Mouse (Mus musculus) forebrain, embryonic 10.5 days (tissue): ENCODE results near the gene Atxn10. TPM values are rescaled to one million over a fixed set of nuclear protein-coding genes. Genes with fewer than 3 reads are reported as not detected.

Experiments
- DNase-seq: peaks from one replicate; pipeline ENCODE4 v3.0.0-alpha.2; 2017; ENCODE audit warnings: low spot score; ENCODE audit errors: extremely low spot score
- H3K27ac ChIP-seq: fragments of 300-500 bp; sonication (generic); 2 replicates; pipeline ENCODE4 v1.5.1; 2016; ENCODE audit warnings: mild to moderate bottlenecking
- H3K27me3 ChIP-seq: fragments of 300-500 bp; sonication (generic); 2 replicates; pipeline ENCODE4 v1.6.1; 2016; ENCODE audit warnings: mild to moderate bottlenecking; ENCODE audit not compliant: poor library complexity, severe bottlenecking
- H3K36me3 ChIP-seq: fragments of 300-500 bp; sonication (generic); replicated peaks from 2 replicates; pipeline ENCODE4 v1.6.1; 2016; ENCODE audit warnings: mild to moderate bottlenecking, moderate library complexity
- H3K4me1 ChIP-seq: fragments of 300-500 bp; sonication (generic); 2 replicates; pipeline ENCODE4 v1.6.1; 2016
- H3K4me3 ChIP-seq: fragments of 300-500 bp; sonication (generic); 2 replicates; pipeline ENCODE4 v1.5.1; 2016; ENCODE audit warnings: mild to moderate bottlenecking, moderate library complexity
- H3K9me3 ChIP-seq: fragments of 300-500 bp; sonication (generic); 2 replicates; pipeline ENCODE4 v1.6.1; 2016; ENCODE audit warnings: mild to moderate bottlenecking, moderate library complexity
- WGBS: fragments of 180-500 bp; shearing (Covaris S2); methylation state at CpG from one replicate; pipeline ENCODE4 v1.1.7; 2016; 5-methylcytosine and 5-hydroxymethylcytosine counted together
- polyA plus RNA-seq: library from polyadenylated mRNA; unstranded; fragments of >200 nt; fragmentation: Nextera tagmentation; extraction: Ambion mirVana; gene quantifications from 2 replicates; pipeline ENCODE4 v1.2.1, GENCODE M21; 2016

Gene Atxn10
- 346 and 358 TPM in 2 replicates for polyA plus RNA-seq

DNA sequence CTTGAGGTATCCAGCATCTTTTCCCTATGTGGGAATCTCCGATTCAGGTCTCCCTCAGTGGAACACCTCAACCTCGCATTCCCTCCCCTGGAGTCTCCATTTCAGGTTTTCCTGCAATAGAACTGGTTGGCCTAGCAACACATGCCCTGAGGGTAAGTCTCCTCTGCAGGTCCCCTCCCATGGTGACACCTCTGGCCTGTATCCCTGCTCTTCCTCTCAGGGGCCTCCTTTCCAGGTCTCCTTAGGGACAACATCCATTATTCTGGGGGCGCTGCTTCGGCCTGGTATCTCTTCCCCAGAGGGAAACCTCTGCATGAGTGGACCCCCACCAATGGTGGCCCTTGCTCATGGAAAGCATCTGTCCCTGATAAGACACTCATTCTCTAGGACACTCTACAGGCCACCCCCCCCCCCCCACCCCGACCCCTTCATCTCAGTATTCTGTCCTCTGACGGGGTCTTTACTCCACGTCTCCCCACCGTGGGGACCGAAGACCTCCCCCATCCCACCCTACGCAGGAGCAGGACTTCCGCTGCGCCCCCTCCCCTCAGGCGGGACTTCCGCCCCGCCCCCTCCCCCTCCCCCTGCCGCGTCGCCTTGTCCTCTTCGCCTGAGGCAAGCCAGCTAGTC lies at the start of gene Atxn10:
Atxn10 (plus strand) TSS at position 575 of the 630 bp plus-strand sequence.
- no peaks in the 10 kb centered on the region for H3K27me3 ChIP-seq
- no peak for DNase-seq
- H3K4me3 ChIP-seq = peak within 1 kb of the TSS; percentile 95
- WGBS = 10% methylated on average over 17 of the region's 19 CpGs
- H3K4me1 ChIP-seq = peaks cover 34% of the 10 kb centered on the region
- peaks cover 11% of the 10 kb centered on the region for H3K36me3 ChIP-seq
- H3K9me3 ChIP-seq = no peaks in the 10 kb centered on the region
- H3K27ac ChIP-seq = peak within 1 kb of the TSS; percentile 96

- DNase-seq = no peak
- 84% methylated on average over 3 of the region's 3 CpGs for WGBS
- no peak overlapping the region for H3K4me3 ChIP-seq
These were observed 41.4 kb upstream of the Atxn10 start for GRCm38 (mm10) chr15:85294632-85295031.

GRCm38 (mm10) chr15:85295544-85295943 lies 40.5 kb upstream of the Atxn10 start:
- Histone ChIP-seq H3K27me3 (no peaks in the 10 kb centered on the region), H3K4me1 (peaks cover 29% of the 10 kb centered on the region), H3K4me3 (no peak overlapping the region), H3K9me3 (no peaks in the 10 kb centered on the region), H3K36me3 (no peaks in the 10 kb centered on the region), H3K27ac (0 out of 2 replicates have a peak overlapping the region, but pooled peaks have one; percentile 5)
- no peak for DNase-seq
- WGBS = 81% methylated on average over 8 of the region's 8 CpGs

More at GRCm38 (mm10) chr15:85294632-85295031, 41.4 kb upstream of the Atxn10 start:
- H3K36me3 ChIP-seq = no peaks in the 10 kb centered on the region
- peaks cover 29% of the 10 kb centered on the region for H3K4me1 ChIP-seq
- H3K27me3 ChIP-seq = no peaks in the 10 kb centered on the region
- H3K9me3 ChIP-seq = no peaks in the 10 kb centered on the region
- H3K27ac ChIP-seq = no peak overlapping the region

GRCm38 (mm10) chr15:85295977-85296376 lies 40.1 kb upstream of the Atxn10 start:
- H3K4me3 ChIP-seq = no peak overlapping the region
- WGBS = 75% methylated on average over 2 of the region's 2 CpGs
- no peak for DNase-seq
- H3K27ac ChIP-seq = 0 out of 2 replicates have a peak overlapping the region, but pooled peaks have one; percentile 5
- H3K27me3 ChIP-seq = no peaks in the 10 kb centered on the region
- peaks cover 29% of the 10 kb centered on the region for H3K4me1 ChIP-seq
- no peaks in the 10 kb centered on the region for H3K36me3 ChIP-seq
- no peaks in the 10 kb centered on the region for H3K9me3 ChIP-seq

DNA sequence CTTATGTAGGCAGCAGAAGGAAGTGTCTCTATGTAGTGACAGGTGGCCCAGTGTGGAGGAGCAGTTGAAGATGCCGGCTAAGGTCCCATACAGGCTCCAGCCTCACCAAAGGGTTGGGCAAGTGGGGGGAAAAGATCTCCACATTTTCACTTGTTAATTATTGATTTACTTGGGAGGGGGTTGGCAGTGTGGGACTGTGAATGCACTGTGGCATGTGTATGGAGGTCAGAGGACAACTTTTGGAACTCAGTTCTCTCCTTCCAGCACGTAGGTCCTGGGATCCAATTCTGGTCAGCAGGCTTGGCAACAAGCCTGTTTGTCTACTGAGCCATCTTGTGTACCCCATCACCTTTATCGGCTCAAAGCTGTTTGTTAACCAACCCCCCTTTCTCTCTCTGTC lies 39.5 kb upstream of the Atxn10 start:
- Histone ChIP-seq H3K27me3 (no peaks in the 10 kb centered on the region), H3K27ac (no peak overlapping the region), H3K36me3 (no peaks in the 10 kb centered on the region), H3K4me3 (no peak overlapping the region), H3K9me3 (no peaks in the 10 kb centered on the region), H3K4me1 (peaks cover 29% of the 10 kb centered on the region)
- no peak for DNase-seq
- WGBS = 89% methylated on average over 3 of the region's 3 CpGs

DNA sequence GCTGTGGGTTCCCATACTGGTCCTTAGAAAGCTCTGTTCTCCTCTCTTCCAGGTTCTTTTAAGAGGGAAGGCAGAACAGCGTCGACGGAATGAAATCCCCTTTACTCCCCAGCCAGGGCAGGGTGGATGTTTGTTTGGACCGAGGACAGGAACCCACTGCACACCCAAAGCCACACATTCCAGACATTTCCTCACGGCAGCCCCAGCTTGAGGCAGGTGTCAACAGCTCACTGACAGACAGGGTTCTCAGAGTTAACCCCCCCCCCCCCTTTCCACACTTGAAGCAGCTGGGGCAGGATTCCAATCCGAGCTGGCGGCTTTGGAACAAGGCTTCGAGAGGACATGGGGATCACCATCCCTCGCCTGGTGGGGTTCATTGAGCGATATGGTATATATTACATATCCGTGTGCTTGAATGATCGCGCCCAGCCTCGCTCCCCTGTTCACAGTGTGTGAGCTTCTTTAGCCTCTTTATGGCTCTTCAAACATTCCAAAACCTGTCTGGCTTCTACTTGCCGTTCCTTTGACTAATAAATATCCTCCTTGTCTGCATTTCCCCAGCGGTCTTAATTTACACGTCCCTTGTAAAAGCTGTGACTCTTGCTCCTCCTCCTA lies 37.8 kb upstream of the Atxn10 start:
- Histone ChIP-seq H3K4me1 (peaks cover 29% of the 10 kb centered on the region), H3K9me3 (no peaks in the 10 kb centered on the region), H3K27me3 (no peaks in the 10 kb centered on the region), H3K27ac (no peak overlapping the region), H3K36me3 (no peaks in the 10 kb centered on the region), H3K4me3 (no peak overlapping the region)
- no peak for DNase-seq
- 72% methylated on average over 17 of the region's 17 CpGs for WGBS

GRCm38 (mm10) chr15:85298946-85299345 lies 37.1 kb upstream of the Atxn10 start:
- Histone ChIP-seq H3K27me3 (no peaks in the 10 kb centered on the region), H3K4me3 (no peak overlapping the region), H3K4me1 (peaks cover 29% of the 10 kb centered on the region), H3K27ac (no peak overlapping the region), H3K36me3 (no peaks in the 10 kb centered on the region), H3K9me3 (no peaks in the 10 kb centered on the region; the same call in 1 of the 2 replicates)
- 86% methylated on average over 9 of the region's 9 CpGs for whole genome bisulfite sequencing
- DNase-seq = no peak

DNA sequence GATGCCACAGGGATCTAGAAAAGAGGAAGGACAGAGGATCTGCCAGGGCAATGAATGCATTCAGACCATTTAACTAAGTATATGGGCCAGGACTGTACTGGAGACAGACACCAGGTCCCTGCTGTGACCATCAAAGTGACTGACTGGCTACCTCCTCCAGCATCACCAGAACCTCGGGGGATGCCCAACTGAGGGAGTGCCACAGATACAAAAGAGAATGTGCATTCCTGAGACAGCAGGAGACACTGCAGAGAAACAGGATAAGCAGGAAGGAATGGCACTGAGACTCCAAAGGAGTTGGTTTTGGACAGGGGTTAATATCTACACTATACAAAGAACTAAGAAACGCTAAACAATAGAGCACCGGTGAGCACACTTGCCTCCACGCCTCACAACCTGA lies 32.8 kb upstream of the Atxn10 start:
- DNase-seq = no peak
- Histone ChIP-seq H3K9me3 (no peaks in the 10 kb centered on the region; the same call in 1 of the 2 replicates), H3K36me3 (no peaks in the 10 kb centered on the region), H3K4me1 (peaks cover 15% of the 10 kb centered on the region), H3K27me3 (no peaks in the 10 kb centered on the region), H3K27ac (no peak overlapping the region), H3K4me3 (no peak overlapping the region)
- WGBS = 63% methylated on average over 4 of the region's 4 CpGs

DNA sequence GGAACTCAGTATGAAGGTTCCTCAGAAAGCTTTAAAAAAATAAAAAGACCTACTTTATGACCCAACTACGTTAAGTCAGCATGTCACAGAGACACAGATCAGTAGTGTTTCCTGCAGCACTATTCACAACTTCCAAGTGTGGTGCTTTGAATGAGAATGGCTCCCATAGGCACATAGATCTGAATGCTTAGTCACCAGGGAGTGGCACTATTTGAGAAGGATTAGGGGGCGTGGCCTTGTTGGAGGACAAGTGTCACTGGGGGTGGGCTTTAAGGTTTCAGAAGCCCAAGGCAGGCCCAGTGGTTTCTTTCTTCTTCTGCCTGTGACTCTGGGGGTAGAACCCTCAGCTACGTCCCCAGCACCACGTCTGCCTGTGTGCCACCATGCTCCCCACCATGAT lies 32.1 kb upstream of the Atxn10 start:
- Histone ChIP-seq H3K9me3 (no peaks in the 10 kb centered on the region; the same call in 1 of the 2 replicates), H3K4me1 (peaks cover 8% of the 10 kb centered on the region), H3K27ac (no peak overlapping the region), H3K4me3 (no peak overlapping the region), H3K36me3 (no peaks in the 10 kb centered on the region), H3K27me3 (no peaks in the 10 kb centered on the region)
- WGBS = 91% methylated on average over 4 of the region's 4 CpGs
- DNase-seq = no peak

DNA sequence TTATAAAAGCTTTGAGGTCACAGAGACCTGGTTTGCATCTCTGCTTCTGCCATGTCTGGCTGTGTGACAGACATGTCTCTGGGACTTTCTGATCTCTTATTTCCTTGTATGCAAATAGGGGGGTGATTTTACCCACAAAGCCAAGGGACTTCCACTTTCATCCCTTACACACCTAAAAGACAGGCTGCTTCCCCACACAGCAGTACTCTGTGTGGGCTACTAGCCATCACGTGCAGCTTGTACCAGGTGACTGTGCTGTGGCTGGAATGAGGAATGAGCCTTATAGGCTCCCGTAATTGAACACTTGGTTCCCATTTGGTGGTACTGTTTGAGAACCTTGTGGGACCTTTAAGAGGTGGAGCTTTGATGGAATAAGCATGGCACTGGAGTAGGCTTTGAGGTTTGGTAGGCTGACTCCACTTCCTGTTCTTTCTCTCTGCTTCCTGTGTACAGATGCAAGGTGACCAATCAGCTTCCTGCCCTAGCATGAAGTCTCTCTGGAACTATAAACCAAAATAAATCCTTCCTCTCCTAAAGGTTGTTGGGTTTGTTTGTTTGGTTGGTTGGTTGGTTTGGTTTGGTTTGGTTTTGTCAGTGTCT lies 28.9 kb upstream of the Atxn10 start:
- peaks cover 7% of the 10 kb centered on the region for H3K4me1 ChIP-seq
- H3K27ac ChIP-seq = no peak overlapping the region
- 95% methylated on average over 2 of the region's 2 CpGs for WGBS
- no peaks in the 10 kb centered on the region for H3K36me3 ChIP-seq
- no peak overlapping the region for H3K4me3 ChIP-seq
- no peak for DNase-seq
- H3K9me3 ChIP-seq = no peaks in the 10 kb centered on the region; the same call in 1 of the 2 replicates
- H3K27me3 ChIP-seq = no peaks in the 10 kb centered on the region

- H3K27ac ChIP-seq = no peak overlapping the region
- H3K27me3 ChIP-seq = peaks cover 32% of the 10 kb centered on the region
- H3K4me1 ChIP-seq = peaks cover 28% of the 10 kb centered on the region
- no peaks in the 10 kb centered on the region for H3K9me3 ChIP-seq
- no peak for DNase-seq
- H3K4me3 ChIP-seq = no peak overlapping the region
- 89% methylated on average over 10 of the region's 10 CpGs for WGBS
- H3K36me3 ChIP-seq = no peaks in the 10 kb centered on the region
These were observed 24.9 kb upstream of the Atxn10 start for GRCm38 (mm10) chr15:85311058-85311657.

DNA sequence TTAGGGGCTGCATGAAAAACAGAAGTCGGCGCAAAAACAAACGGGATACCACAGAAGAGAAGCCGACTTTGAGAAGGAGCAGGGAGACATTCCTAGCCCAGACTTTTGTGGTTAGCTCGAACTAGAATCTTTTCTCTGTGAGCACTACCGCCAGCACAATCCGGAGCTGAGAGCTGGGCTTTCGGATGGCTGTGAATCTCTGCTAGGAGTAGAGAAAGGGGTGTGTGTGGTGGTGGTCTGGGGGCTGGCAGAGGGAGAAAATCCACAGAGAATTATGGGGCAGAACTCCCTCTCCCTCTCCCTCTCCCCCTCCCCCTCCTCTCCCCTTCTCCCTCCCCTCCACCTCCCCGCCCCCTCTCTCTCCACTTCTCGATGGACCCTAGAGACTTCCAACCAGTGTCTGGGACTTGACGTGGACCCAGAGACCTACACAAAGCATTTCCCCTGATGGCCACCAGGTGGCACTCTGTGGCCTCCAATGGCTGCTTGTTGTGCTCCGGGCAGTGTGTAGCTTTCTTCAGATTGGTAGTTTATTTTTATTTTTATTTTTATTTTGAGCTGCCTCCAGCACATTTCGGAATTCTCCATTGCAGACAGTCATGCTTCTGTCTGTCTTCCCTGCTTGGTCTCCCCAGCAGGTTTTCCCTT lies 20.5 kb upstream of the Atxn10 start:
- Histone ChIP-seq H3K9me3 (no peaks in the 10 kb centered on the region), H3K27me3 (peaks cover 61% of the 10 kb centered on the region), H3K27ac (peak overlapping the region; percentile 68), H3K4me3 (no peak overlapping the region), H3K4me1 (peaks cover 40% of the 10 kb centered on the region), H3K36me3 (no peaks in the 10 kb centered on the region)
- peak; percentile 80 for DNase-seq
- 40% methylated on average over 12 of the region's 13 CpGs for WGBS
